Comparison of ENCODE assay signal across 8 mouse cellular contexts in the genomic region with DNA sequence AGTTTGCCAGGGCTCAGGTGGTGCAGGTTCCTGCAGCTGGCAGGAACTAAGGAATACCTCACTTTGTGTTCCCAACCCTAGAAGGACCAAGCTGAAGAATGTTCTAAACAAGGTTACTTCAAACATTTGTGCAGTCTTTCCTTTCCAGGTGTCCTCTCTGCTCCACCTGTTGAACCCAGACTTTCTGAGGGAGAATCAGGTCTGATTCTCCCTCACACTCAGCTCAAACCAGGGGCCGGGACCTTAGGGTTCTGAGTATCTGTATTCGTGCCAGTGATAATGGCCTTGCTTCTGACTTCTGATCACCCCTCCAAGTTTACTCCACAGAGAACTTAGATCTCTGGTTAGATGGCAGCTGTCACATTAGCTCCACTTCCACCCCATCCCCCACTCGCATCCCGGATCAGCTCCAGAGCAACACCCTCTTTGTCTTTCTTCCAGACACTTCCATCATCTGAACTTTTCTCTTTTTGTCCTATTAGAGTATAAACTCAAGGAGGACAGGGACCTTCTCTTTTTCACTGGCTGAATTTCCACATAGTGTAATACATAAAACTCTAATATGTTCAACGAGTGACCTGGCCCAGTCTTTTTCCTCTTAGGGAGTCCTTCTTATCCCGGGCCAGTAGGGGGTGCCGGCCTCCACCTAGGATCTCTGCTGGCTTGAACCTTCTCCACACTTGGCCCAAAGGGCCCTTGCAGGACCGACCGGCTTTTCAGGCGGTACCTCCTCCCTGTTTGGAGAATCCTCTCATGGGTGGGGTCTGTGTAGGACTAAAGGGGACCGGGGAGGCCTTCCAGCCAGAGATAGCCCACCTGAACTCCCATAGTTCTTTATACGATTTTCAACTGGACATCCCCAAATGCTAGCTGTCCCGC. TPM values are rescaled to one million over a fixed set of nuclear protein-coding genes. Genes with fewer than 3 reads are reported as not detected.
DNase-seq lines count a peak whose midpoint lies in the region; ATAC-seq and TF ChIP-seq lines count a peak whose summit lies in the region.

No protein-coding gene starts in this region.

- H3K36me3 ChIP-seq in embryonic facial prominence, embryonic 10.5 days (replicated peaks), result 0 out of 2 replicates have a peak, but pooled peaks cover 3% of the 10 kb centered on the region
- no peaks in the 10 kb centered on the region for H3K36me3 ChIP-seq in kidney, adult 2 months (ENCODE audit: control insufficient read depth, insufficient read depth, low read length)
- no peaks in the 10 kb centered on the region for H3K36me3 ChIP-seq in liver, embryonic 15.5 days (replicated peaks)

- peak overlapping the region; percentile 78 for H3K4me2 ChIP-seq in liver, embryonic 15.5 days

- H3K4me1 ChIP-seq in embryonic facial prominence, embryonic 10.5 days, result peaks cover 67% of the 10 kb centered on the region
- H3K4me1 ChIP-seq in kidney, adult 2 months (ENCODE audit: control insufficient read depth, insufficient read depth, low read length), result peaks cover 5% of the 10 kb centered on the region; the same call in 1 of the 2 replicates
- H3K4me1 ChIP-seq in liver, embryonic 15.5 days (replicated peaks), result peaks cover 55% of the 10 kb centered on the region

- peak overlapping the region; percentile 63 for H3K4me3 ChIP-seq in embryonic facial prominence, embryonic 10.5 days
- H3K4me3 ChIP-seq in kidney, adult 2 months (ENCODE audit: insufficient read depth, low read depth, low read length), result peak overlapping the region; percentile 54
- peak overlapping the region; percentile 57 for H3K4me3 ChIP-seq in liver, embryonic 15.5 days (replicated peaks)

- no peak for TF ChIP-seq POLR2A in kidney, adult 2 months (IDR thresholded peaks at IDR 0.05; ENCODE audit: low read depth, low read length)

- H3K9me3 ChIP-seq in embryonic facial prominence, embryonic 10.5 days, result no peaks in the 10 kb centered on the region
- H3K9me3 ChIP-seq in liver, embryonic 15.5 days (replicated peaks), result no peaks in the 10 kb centered on the region

- no peak overlapping the region for H3K9ac ChIP-seq in liver, embryonic 15.5 days

- H3K27ac ChIP-seq in embryonic facial prominence, embryonic 10.5 days (replicated peaks), result no peak overlapping the region
- no peak overlapping the region for H3K27ac ChIP-seq in kidney, adult 2 months (ENCODE audit: insufficient read depth, low read depth, low read length)
- H3K27ac ChIP-seq in liver, embryonic 15.5 days (replicated peaks), result no peak overlapping the region

- peak; percentile 84 for TF ChIP-seq CTCF in kidney, adult 2 months (conservative IDR thresholded peaks at IDR 0.05; ENCODE audit: insufficient read depth, insufficient read length, low read depth, low read length)

- WGBS in embryonic facial prominence, embryonic 10.5 days, result 22% methylated on average over 13 of the region's 13 CpGs
- WGBS in kidney, adult 2 months, result 26% methylated on average over 13 of the region's 13 CpGs
- 24% methylated on average over 13 of the region's 13 CpGs for WGBS in liver, embryonic 15.5 days (ENCODE audit: insufficient replicate concordance)

- 0 out of 2 replicates have a peak, but pooled peaks have one; percentile 22 for ATAC-seq in liver, embryonic 15.5 days (ENCODE audit: insufficient read depth)

- DNase-seq in A20 (ENCODE audit: low read depth, low spot score), result peak; percentile 65
- DNase-seq in adrenal gland, postnatal 10 days, result peak; percentile 89
- peak; percentile 87 for DNase-seq in embryonic facial prominence, embryonic 10.5 days (ENCODE audit: low spot score)
- peak; percentile 77 to 82 for DNase-seq in heart, adult 9 months (ENCODE audit: low spot score in 2 of 2)
- DNase-seq in kidney, adult 2 months, result peak; percentile 91
- DNase-seq in neural tube, embryonic 10.5 days (ENCODE audit: extremely low spot score, low spot score), result peak; percentile 71
- DNase-seq in testis, postnatal 10 days (ENCODE audit: low spot score), result peak; percentile 90

- peaks cover 71% of the 10 kb centered on the region for H3K27me3 ChIP-seq in embryonic facial prominence, embryonic 10.5 days (replicated peaks; ENCODE audit: low read depth, poor library complexity, severe bottlenecking)
- H3K27me3 ChIP-seq in kidney, adult 2 months (replicated peaks; ENCODE audit: control insufficient read depth, insufficient read depth, low read length), result no peaks in the 10 kb centered on the region
- H3K27me3 ChIP-seq in liver, embryonic 15.5 days, result peaks cover 71% of the 10 kb centered on the region

RNA-seq across cellular contexts. Expression of gene Rtn4rl1, which starts 1.0 kb away (rescaled TPM):
- total RNA-seq in adrenal gland, postnatal 10 days (2021), result 10 to 100 TPM; 25.2 to 27.8 TPM
- 1.5 and 2.1 TPM in 2 replicates for polyA plus RNA-seq in embryonic facial prominence, embryonic 10.5 days (2016; fragmentation: Nextera tagmentation; extraction: Ambion mirVana)
- 11.3 and 12.7 TPM in 2 replicates for polyA plus RNA-seq in kidney, adult 2 months (2012; rRNA removed)
- 0.74 and 0.88 TPM in 2 replicates for polyA plus RNA-seq in liver, embryonic 15.5 days (2015; fragmentation: Nextera tagmentation; extraction: Ambion mirVana)

RNA-seq across cellular contexts. Expression of gene Dph1, which starts 1.5 kb away (rescaled TPM):
- total RNA-seq in adrenal gland, postnatal 10 days (2021), result 10 to 100 TPM; 23.1 to 24.2 TPM
- polyA plus RNA-seq in embryonic facial prominence, embryonic 10.5 days (2016; fragmentation: Nextera tagmentation; extraction: Ambion mirVana), result 24.9 and 29.2 TPM in 2 replicates
- 40.2 and 46.7 TPM in 2 replicates for polyA plus RNA-seq in kidney, adult 2 months (2012; rRNA removed)
- polyA plus RNA-seq in liver, embryonic 15.5 days (2015; fragmentation: Nextera tagmentation; extraction: Ambion mirVana), result 10.9 and 11.6 TPM in 2 replicates

RNA-seq across cellular contexts. Expression of gene Ovca2, which starts 13.9 kb away (rescaled TPM):
- 10 to 100 TPM; 13.5 to 18.1 TPM for total RNA-seq in adrenal gland, postnatal 10 days (2021)
- 35.4 and 36.7 TPM in 2 replicates for polyA plus RNA-seq in embryonic facial prominence, embryonic 10.5 days (2016; fragmentation: Nextera tagmentation; extraction: Ambion mirVana)
- polyA plus RNA-seq in kidney, adult 2 months (2012; rRNA removed), result 18.6 and 33.7 TPM in 2 replicates
- 9.2 and 10.2 TPM in 2 replicates for polyA plus RNA-seq in liver, embryonic 15.5 days (2015; fragmentation: Nextera tagmentation; extraction: Ambion mirVana)

RNA-seq across cellular contexts. Expression of gene Hic1, which starts 23.3 kb away (rescaled TPM):
- 10 to 100 TPM; 23.6 to 24.5 TPM for total RNA-seq in adrenal gland, postnatal 10 days (2021)
- 0.23 and 1.3 TPM in 2 replicates for polyA plus RNA-seq in embryonic facial prominence, embryonic 10.5 days (2016; fragmentation: Nextera tagmentation; extraction: Ambion mirVana)
- polyA plus RNA-seq in kidney, adult 2 months (2012; rRNA removed), result 8.6 and 12.6 TPM in 2 replicates
- 1.3 and 1.5 TPM in 2 replicates for polyA plus RNA-seq in liver, embryonic 15.5 days (2015; fragmentation: Nextera tagmentation; extraction: Ambion mirVana)
